Mouse (Mus musculus) heart, embryonic 10.5 days (tissue): ENCODE data around the gene Klrb1f. TPM values are rescaled to one million over a fixed set of nuclear protein-coding genes. Genes with fewer than 3 reads are reported as not detected.
"Not testable (repeated sequence)": the region's sequence is repeated elsewhere in the genome, so short reads cannot be mapped to it uniquely, and the experiment has no call there.

ENCODE experiments used
- DNase-seq: peaks from one replicate; pipeline ENCODE4 v3.0.0-alpha.2; 2017; ENCODE audit warnings: low spot score
- H3K27ac ChIP-seq: fragments of 300-500 bp; sonication (generic); 2 replicates; pipeline ENCODE4 v1.5.1; 2016; ENCODE audit warnings: mild to moderate bottlenecking
- H3K27me3 ChIP-seq: fragments of 300-500 bp; sonication (generic); 2 replicates; pipeline ENCODE4 v1.6.1; 2016; ENCODE audit warnings: mild to moderate bottlenecking; ENCODE audit not compliant: poor library complexity, insufficient read depth, severe bottlenecking
- H3K36me3 ChIP-seq: fragments of 300-500 bp; sonication (generic); 2 replicates; pipeline ENCODE4 v1.6.1; 2016; ENCODE audit warnings: mild to moderate bottlenecking, moderate library complexity
- H3K4me1 ChIP-seq: fragments of 300-500 bp; sonication (generic); 2 replicates; pipeline ENCODE4 v1.6.1; 2016; ENCODE audit warnings: mild to moderate bottlenecking
- H3K4me3 ChIP-seq: fragments of 300-500 bp; sonication (generic); 2 replicates; pipeline ENCODE4 v1.5.1; 2016; ENCODE audit warnings: mild to moderate bottlenecking, moderate library complexity
- H3K9me3 ChIP-seq: fragments of 300-500 bp; sonication (generic); 2 replicates; pipeline ENCODE4 v1.6.1; 2016; ENCODE audit warnings: mild to moderate bottlenecking, moderate library complexity
- WGBS: fragments of 180-500 bp; shearing (Covaris S2); methylation state at CpG from one replicate; pipeline ENCODE4 v1.1.7; 2016; 5-methylcytosine and 5-hydroxymethylcytosine counted together
- polyA plus RNA-seq: library from polyadenylated mRNA; unstranded; fragments of >200 nt; fragmentation: Nextera tagmentation; extraction: Ambion mirVana; gene quantifications from 2 replicates; pipeline ENCODE4 v1.2.1, GENCODE M21; 2016

The Klrb1f gene
- polyA plus RNA-seq, 1 experiment from 2014 or later, result not detected

GRCm38 (mm10) chr6:129056237-129056636 lies 10.5 kb downstream of the Klrb1f start:
- no peak overlapping the region for H3K4me3 ChIP-seq
- no peak overlapping the region for H3K27ac ChIP-seq
- no peaks in the 10 kb centered on the region for H3K4me1 ChIP-seq
- WGBS, result 75% methylated on average over 3 of the region's 3 CpGs
- no peak for DNase-seq
- no peaks in the 10 kb centered on the region for H3K9me3 ChIP-seq
- no peaks in the 10 kb centered on the region for H3K36me3 ChIP-seq
- no peaks in the 10 kb centered on the region for H3K27me3 ChIP-seq

- DNase-seq, result no peak
- Histone ChIP-seq H3K27me3 (no peaks in the 10 kb centered on the region), H3K27ac (no peak overlapping the region), H3K9me3 (no peaks in the 10 kb centered on the region), H3K36me3 (no peaks in the 10 kb centered on the region), H3K4me1 (no peaks in the 10 kb centered on the region), H3K4me3 (no peak overlapping the region)
Measured at GRCm38 (mm10) chr6:129058013-129058412, 12.3 kb downstream of the Klrb1f start.

- Histone ChIP-seq H3K4me1 (no peaks in the 10 kb centered on the region), H3K36me3 (no peaks in the 10 kb centered on the region), H3K27ac (no peak overlapping the region), H3K27me3 (no peaks in the 10 kb centered on the region), H3K9me3 (no peaks in the 10 kb centered on the region), H3K4me3 (no peak overlapping the region)
- no peak for DNase-seq
- 72% methylated on average over 3 of the region's 3 CpGs for WGBS
Measured at GRCm38 (mm10) chr6:129065407-129065806, 19.7 kb downstream of the Klrb1f start.

GRCm38 (mm10) chr6:129065857-129066256 lies 20.2 kb downstream of the Klrb1f start:
- DNase-seq, result no peak
- no peak overlapping the region for H3K4me3 ChIP-seq
- H3K36me3 ChIP-seq, result no peaks in the 10 kb centered on the region
- H3K27me3 ChIP-seq, result no peaks in the 10 kb centered on the region
- no peaks in the 10 kb centered on the region for H3K4me1 ChIP-seq
- no peaks in the 10 kb centered on the region for H3K9me3 ChIP-seq
- no peak overlapping the region for H3K27ac ChIP-seq
- WGBS, result 83% methylated on average over 3 of the region's 3 CpGs

- no peaks in the 10 kb centered on the region for H3K27me3 ChIP-seq
Measured at GRCm38 (mm10) chr6:129066530-129066929, 20.8 kb downstream of the Klrb1f start.

GRCm38 (mm10) chr6:129066986-129067385 lies 21.3 kb downstream of the Klrb1f start:
- no peak overlapping the region for H3K27ac ChIP-seq
- DNase-seq, result no peak
- no peaks in the 10 kb centered on the region for H3K9me3 ChIP-seq
- H3K4me3 ChIP-seq, result no peak overlapping the region
- 71% methylated on average over 1 of the region's 1 CpGs for WGBS
- H3K36me3 ChIP-seq, result no peaks in the 10 kb centered on the region
- H3K27me3 ChIP-seq, result no peaks in the 10 kb centered on the region
- no peaks in the 10 kb centered on the region for H3K4me1 ChIP-seq

More at GRCm38 (mm10) chr6:129066530-129066929, 20.8 kb downstream of the Klrb1f start:
- no peaks in the 10 kb centered on the region for H3K9me3 ChIP-seq
- no peak overlapping the region for H3K27ac ChIP-seq
- no peaks in the 10 kb centered on the region for H3K4me1 ChIP-seq
- H3K4me3 ChIP-seq, result no peak overlapping the region
- no peaks in the 10 kb centered on the region for H3K36me3 ChIP-seq
- no peak for DNase-seq

- no peak overlapping the region for H3K4me3 ChIP-seq
- no peaks in the 10 kb centered on the region for H3K4me1 ChIP-seq
- no peaks in the 10 kb centered on the region for H3K27me3 ChIP-seq
- WGBS, result 86% methylated on average over 6 of the region's 6 CpGs
- H3K9me3 ChIP-seq, result no peaks in the 10 kb centered on the region
- H3K27ac ChIP-seq, result no peak overlapping the region
- DNase-seq, result no peak
- H3K36me3 ChIP-seq, result no peaks in the 10 kb centered on the region
Measured at GRCm38 (mm10) chr6:129085098-129085497, 39.4 kb downstream of the Klrb1f start.

- H3K36me3 ChIP-seq, DNase-seq, H3K4me1 ChIP-seq, H3K27me3 ChIP-seq, H3K9me3 ChIP-seq, H3K4me3 ChIP-seq, H3K27ac ChIP-seq: not testable (repeated sequence)
- WGBS, result 81% methylated on average over 2 of the region's 2 CpGs
Measured at GRCm38 (mm10) chr6:129086031-129086430, 40.3 kb downstream of the Klrb1f start.

GRCm38 (mm10) chr6:129088161-129088560 lies 42.5 kb downstream of the Klrb1f start:
- Histone ChIP-seq H3K4me3 (no peak overlapping the region), H3K27me3 (no peaks in the 10 kb centered on the region), H3K9me3 (no peaks in the 10 kb centered on the region), H3K4me1 (no peaks in the 10 kb centered on the region), H3K27ac (no peak overlapping the region), H3K36me3 (no peaks in the 10 kb centered on the region)
- WGBS, result 74% methylated on average over 1 of the region's 1 CpGs
- no peak for DNase-seq

GRCm38 (mm10) chr6:129088596-129088995 lies 42.9 kb downstream of the Klrb1f start:
- H3K36me3 ChIP-seq, H3K27me3 ChIP-seq, H3K27ac ChIP-seq, H3K9me3 ChIP-seq, H3K4me3 ChIP-seq, DNase-seq, H3K4me1 ChIP-seq: not testable (repeated sequence)
- WGBS, result 89% methylated on average over 8 of the region's 8 CpGs

- H3K27me3 ChIP-seq, result no peaks in the 10 kb centered on the region
- DNase-seq, result no peak
- no peak overlapping the region for H3K4me3 ChIP-seq
- no peaks in the 10 kb centered on the region for H3K9me3 ChIP-seq
- H3K36me3 ChIP-seq, result no peaks in the 10 kb centered on the region
- no peaks in the 10 kb centered on the region for H3K4me1 ChIP-seq
- H3K27ac ChIP-seq, result no peak overlapping the region
Measured at GRCm38 (mm10) chr6:129095166-129095565, 49.5 kb downstream of the Klrb1f start.

GRCm38 (mm10) chr6:129097929-129098328 lies 52.2 kb downstream of the Klrb1f start:
- no peak for DNase-seq
- no peak overlapping the region for H3K4me3 ChIP-seq
- 36% methylated on average over 1 of the region's 1 CpGs for WGBS
- no peak overlapping the region for H3K27ac ChIP-seq
- H3K9me3 ChIP-seq, result no peaks in the 10 kb centered on the region
- H3K27me3 ChIP-seq, result no peaks in the 10 kb centered on the region
- H3K36me3 ChIP-seq, result no peaks in the 10 kb centered on the region
- H3K4me1 ChIP-seq, result no peaks in the 10 kb centered on the region

GRCm38 (mm10) chr6:129100794-129101193 lies 55.1 kb downstream of the Klrb1f start, which contains the start of gene Clec2e:
Clec2e (minus strand) TSS chr6:129100913.
- not testable (repeated sequence) for H3K4me3 ChIP-seq, H3K4me1 ChIP-seq, H3K9me3 ChIP-seq, H3K27me3 ChIP-seq, H3K36me3 ChIP-seq, H3K27ac ChIP-seq, DNase-seq
- WGBS, result 60% methylated on average over 1 of the region's 1 CpGs

GRCm38 (mm10) chr6:129101604-129102003 lies 55.9 kb downstream of the Klrb1f start:
- no peaks in the 10 kb centered on the region for H3K4me1 ChIP-seq
- no peak overlapping the region for H3K27ac ChIP-seq
- no peak for DNase-seq
- no peaks in the 10 kb centered on the region for H3K9me3 ChIP-seq
- H3K27me3 ChIP-seq, result no peaks in the 10 kb centered on the region
- WGBS, result 74% methylated on average over 1 of the region's 1 CpGs
- no peaks in the 10 kb centered on the region for H3K36me3 ChIP-seq
- H3K4me3 ChIP-seq, result no peak overlapping the region
